Mouse (Mus musculus): ENCODE measurements around the gene Gstcd.

GRCm38 (mm10) chr3:132944609-132945008 is 147.2 kb downstream of the Gstcd start:
- TF ChIP-seq CTCF (IDR thresholded peaks at IDR 0.05; ENCODE audit: low read depth) (no peak), EP300 (IDR thresholded peaks at IDR 0.05; ENCODE audit: low read depth) (no peak)
